Mouse (Mus musculus): ENCODE results near the gene Ctcfl. TPM values are rescaled to one million over a fixed set of nuclear protein-coding genes. Genes with fewer than 3 reads are reported as not detected.
"Not testable (repeated sequence)": the region's sequence is repeated elsewhere in the genome, so short reads cannot be mapped to it uniquely, and the experiment has no call there.

Gene Ctcfl
- polyA plus RNA-seq, 1 experiment, result 0.31 TPM

DNA sequence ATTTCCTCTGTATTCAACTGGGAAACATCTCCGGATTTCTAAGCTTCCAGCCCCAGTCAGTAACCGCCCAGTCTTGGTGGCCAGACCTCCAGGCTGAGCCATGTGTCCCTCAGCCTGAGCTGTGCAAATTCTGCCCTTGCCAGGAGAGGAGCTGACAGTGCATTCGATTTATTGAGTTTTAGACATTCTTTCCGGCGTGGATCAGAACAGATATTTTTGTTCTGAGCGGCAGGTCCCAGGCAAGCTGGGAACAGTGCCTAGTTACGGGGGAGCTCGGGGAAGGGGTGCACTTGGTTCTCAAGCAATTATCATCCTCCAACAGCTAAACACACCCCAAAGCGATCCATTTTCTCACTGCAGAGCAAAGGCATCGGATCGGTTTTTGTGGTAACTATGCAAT, 24.3 kb upstream of the Ctcfl start:
- DNase-seq (ENCODE audit: low read depth), result no peak

DNA sequence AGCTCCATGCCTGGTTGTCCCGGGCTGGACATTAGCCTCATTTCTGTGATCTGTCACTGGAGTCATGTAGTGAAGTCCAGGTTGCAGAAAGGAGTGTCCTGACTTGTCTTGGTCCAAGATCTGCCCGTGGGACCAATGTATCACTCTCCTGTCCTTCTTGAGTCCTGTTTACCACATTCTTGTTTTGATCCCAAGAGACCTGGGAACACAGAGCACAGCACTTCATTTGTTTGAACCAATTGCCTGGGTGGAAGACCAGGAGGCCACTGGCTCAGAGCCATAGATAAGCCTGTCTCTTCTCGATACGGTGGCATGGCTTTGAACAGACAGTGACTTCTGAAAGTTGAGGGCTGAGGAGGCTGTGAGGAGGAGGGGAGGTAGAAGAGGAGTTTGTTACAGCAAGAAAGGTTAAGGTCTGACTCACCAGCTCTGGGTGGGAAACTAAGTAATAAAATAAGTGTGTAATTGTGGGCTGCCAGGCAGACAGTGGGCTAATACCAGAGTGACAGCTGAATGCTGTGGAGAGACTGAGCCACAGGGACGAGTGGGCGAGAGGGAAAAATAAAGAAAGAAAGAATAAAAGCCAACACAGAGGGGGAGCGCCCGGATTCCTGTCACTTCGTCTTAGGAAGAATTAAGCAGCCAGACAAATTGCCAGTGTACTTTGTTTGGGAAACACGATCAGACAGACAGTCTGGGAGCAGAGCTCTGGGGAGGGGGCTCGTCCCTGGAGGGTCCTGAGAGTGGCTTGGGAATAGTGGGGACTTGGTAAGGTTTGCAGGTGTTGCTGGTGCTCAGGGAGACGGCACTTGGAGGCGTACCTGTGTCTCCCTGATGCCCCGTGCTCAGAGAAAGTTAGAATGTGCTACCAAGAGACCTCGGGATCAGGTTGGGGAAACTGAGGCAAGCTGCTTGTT, 19.3 kb upstream of the Ctcfl start:
- no peak for DNase-seq (ENCODE audit: low read depth)

DNA sequence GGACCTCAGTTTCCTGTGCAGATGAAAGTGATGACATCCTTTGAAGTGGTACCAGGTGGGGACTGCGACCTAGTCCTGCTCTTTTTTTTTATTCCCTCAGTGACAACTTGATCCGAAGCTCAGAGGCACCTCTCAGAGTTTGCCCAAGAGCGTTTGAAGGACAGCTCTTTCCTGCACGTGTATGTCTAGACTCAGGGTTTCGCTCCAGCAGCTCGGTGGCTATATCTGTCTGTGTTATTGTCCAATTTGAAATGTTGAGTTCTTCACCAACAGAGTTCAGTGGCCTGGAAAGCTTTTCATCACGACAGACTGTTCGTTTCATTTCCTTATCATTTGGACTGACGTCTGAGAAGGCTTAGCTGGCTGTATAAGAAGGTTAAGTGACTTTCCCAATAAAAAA, 15.4 kb upstream of the Ctcfl start:
- no peak for DNase-seq (ENCODE audit: low read depth)

DNA sequence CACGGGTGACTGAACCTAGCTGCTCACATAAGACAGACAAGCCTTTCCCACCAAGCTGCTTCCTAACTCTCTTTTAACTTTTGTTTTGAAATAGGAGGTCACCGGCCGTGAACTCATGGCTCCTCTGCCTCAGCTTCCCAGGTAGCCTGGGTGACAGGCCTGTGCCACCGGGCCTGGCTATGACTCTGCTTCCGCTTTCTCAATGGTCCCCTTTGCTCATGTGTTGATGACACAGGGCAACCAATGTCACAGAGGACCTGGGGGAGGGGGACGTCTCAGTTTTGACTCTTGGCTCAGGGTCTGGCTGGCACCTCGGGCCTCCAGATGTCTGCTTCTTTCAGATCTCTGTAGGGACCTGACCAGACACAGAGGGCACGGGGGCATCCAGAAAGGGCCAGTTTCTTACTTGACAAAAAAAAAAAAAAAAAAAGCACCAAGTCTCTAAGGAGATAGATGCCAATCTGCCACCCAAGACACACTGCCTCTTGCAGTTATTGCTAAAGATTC, 13.5 kb upstream of the Ctcfl start:
- no peak for DNase-seq (ENCODE audit: low read depth)

DNA sequence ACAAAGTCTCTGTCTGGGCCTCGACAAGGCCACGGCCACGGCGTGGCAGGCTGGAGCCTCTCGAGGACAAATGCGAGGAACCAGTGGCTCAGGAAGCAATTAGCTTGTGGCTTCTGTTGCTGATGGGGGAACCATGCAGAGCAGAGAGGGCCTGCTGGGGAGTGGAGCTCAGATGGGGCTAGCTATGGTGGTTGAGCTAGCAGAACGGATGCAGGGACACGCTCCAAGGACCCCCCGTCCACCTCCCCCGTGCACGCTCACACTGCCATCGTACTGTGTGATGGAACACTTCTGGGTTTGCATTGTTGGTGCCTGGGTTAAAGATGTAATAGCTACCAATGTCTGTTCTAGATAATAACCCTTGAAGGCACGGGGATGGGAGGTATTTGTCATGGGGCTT, 12.9 kb upstream of the Ctcfl start:
- DNase-seq (ENCODE audit: low read depth), result no peak

DNA sequence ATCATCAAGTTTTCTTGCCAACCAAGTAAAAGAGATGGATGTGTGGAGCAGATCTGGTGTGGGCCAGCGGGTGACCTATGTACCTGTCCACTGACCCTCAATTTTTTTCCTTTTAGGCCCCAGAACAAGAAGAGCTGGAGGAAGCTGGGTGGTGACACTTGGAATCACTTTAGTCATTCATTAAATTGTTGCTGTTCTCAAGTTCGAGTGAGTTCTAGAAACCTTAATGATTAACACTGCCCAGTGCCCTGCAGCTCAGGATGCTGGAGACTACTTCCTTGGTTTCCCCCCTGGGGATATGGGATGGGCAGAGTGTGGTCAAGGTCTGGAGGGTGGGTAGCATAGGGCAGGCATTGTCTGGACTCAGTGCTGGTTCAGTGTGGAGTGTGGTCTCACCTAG, 9.8 kb upstream of the Ctcfl start:
- no peak for DNase-seq (ENCODE audit: low read depth)

DNA sequence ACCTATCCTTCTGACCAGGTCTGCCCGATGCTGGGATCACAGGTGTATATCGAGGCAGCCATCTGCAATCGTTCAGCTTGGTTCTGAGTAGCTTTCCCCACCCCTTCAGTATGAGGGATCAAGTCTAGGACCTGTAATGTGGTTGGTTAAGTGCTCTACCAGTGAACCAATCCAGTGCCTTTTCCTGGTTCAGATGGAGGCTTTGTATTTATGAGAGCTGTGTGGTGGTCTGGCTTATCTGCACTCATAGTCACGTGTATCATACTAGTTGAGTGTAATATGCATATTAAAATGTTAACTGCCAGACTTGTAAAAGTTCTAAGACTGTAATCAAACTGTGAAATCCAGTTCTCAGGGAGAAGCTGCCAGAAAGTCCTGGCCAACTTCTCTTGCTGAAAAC, 7.1 kb upstream of the Ctcfl start:
- no peak for DNase-seq (ENCODE audit: low read depth)

DNA sequence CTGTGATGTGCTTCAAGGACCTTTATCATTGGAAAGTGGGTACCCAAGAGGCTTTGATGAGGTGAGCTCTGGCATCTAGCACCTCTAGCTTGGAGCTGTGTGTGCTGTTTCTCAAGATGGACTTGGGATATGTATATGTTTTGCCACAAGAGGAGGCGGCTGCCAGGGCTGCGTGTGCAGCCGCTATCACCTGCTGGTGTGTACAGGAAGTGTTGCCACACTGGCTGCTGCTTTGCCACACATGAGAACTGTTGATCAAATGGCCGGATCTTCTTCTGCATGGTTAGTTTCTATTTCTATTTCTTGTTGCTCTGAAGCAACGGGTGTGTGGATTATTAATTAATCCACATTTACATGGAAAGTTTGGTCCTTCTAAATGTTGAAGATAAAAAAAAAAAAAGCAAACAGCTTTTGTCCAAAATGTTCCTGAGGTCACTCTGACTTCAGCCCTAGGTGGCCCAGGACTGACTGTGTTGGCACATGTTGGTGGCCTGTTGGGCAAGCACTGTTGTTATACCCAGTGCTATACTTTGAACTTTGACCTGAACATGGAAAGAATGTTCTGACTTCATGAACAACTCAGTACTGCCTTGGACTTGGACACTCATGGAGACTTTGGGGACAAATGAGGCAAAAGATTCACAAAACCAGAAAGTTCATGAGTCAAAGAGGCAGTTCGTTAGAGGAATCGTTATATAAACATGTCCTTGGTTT, 4.9 kb upstream of the Ctcfl start:
- DNase-seq (ENCODE audit: low read depth), result no peak

DNA sequence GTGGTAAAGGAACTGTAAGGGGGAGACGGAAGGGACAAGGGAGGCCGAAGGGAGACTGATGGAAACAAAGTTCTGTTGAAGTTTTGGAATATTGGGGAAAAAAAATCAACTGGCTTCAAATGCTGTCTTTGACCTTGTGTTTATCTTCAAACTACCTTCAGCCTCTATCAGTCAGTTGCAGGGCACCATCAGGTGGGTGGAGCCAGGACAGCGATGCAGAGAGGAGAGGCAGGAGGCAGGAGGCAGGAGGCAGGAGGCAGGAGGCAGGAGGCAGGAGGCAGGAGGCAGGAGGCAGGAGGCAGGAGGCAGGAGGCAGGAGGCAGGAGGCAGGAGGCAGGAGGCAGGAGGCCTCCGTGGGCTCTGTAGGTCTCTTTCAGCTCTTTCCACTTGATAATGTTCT, 792 bp upstream of the Ctcfl start:
- not testable (repeated sequence) for DNase-seq (ENCODE audit: low read depth)

DNA sequence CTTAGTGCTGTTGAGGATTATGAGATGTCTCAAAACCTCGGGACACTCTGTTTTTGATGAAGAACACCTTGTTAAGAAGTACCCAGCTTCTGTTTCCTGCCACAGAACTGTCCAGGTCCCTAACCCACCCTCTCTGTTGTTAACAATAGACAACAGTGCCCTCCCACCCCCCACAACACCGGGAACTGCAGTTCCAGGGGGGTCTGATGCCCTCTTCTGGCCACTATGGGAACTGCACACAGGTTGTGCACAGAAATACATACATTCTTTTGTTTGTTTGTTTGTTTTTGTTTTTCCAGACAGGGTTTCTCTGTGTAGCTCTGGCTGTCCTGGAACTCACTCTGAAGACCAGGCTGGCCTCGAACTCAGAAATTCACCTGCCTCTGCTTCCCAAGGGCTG, 5.5 kb downstream of the Ctcfl start:
- DNase-seq (ENCODE audit: low read depth), result not testable (repeated sequence)

DNA sequence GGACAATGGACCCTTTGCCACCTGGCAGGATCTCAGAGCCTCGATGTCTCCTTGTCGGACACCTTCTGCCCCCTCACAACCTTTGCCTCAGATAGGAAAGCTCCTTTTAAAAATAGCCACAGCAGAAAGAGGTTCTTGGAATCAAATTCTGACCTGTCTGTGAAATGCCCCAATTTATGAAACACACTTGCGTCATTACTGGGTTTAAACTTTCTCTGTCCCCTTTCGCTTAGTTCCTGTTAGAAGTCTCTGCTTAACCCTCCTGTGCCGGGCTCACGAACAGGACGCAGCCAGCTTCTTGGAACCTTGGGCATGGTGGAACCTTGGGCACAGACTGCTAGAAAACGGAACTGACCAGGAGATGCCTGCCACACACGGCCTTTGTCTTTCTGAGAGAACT, 8.8 kb downstream of the Ctcfl start:
- DNase-seq (ENCODE audit: low read depth), result no peak

DNA sequence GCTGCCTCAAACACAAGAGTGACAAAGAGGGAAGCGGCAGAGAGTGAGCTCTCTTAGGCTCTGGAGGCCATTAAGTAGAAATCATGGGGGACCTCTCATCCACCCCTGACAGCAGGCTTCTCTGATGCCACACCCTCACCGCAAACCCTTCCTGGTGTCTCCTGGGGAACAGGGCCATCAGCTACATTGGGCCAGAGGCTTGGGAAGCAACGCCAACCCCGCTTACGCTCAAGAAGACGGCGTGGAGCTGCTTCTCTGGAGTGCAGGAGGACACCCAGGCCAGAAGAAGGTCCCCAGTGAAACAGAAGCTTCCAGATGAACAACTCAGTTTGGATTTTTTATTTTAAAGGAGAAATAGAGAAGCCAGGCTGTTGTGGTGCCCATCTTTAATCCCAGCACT, 9.8 kb downstream of the Ctcfl start:
- DNase-seq (ENCODE audit: low read depth), result no peak

DNA sequence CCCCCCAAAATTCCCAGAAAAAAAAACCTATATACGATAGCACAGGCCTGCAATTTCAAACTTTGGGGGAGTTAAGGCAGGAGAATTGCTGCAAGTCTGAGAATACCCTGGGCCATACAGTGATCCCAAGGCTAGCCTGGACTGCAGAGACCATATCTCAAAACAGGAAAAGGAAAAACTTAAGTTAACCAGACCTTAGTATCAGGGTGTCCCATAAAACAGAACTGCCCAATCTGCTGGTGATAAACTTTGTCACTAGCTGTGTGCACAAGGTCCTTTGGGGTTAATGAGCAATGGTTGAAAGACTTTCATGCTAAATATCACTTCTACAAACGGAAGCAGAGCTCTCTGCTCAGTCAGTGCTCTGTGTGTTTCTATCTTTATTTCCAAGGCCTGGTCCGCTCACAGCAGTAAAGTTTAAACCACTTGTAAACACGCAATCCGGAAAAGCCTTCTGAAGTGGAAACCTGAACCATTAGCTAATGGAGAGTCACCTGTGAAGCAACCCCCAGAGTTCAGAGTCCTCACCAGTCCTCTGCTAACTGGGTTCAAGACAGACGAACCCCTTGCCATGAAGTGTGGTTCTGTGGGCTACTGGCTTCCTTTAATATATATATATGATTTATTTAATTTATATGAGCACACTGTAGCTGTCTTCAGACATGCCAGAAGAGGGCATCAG, 10.7 kb downstream of the Ctcfl start:
- DNase-seq (ENCODE audit: low read depth), result no peak

DNA sequence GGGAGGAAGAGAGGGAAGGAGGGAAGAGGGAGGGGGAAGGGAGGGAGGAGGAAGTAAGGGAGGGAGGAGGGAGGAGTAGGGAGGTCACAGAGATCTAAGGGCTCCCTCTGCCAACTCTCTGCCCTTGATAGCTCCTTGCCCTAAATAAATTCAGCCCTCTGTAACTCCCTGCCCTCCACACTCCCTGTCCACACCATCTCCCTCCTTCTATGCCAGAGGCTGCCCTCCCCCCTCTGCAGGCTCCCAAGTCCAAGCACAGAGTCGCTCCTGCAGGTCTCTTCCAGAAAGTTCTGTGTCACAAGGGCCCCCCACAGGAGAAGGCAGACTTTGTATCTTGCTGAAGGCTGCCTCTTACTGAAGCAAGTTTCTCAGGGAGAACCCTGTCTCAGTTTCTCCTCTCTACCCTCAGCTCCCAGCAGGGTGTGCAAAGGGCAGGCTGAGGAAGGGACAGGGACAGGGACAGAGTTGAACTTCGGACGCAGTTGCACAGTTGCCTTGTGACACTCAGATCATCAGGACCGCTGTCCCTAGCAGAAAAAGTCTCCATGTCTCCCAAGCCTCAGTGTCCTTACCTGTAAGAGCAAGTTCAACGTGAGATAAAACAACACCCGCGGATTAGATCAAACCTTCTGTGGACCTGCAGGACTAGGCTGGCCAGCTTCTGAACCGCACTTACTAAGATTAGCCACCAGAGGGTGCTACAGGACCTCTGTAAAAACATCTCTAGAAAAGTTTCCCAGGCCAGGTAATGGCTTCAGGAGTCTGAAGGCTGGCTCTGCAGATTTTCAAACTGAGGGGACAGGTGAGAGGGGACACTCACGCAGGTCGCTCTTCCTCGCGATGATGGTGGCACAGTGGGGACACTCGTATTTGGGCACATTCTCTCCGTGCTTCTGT, 12.2 kb downstream of the Ctcfl start:
- no peak for DNase-seq (ENCODE audit: low read depth)

DNA sequence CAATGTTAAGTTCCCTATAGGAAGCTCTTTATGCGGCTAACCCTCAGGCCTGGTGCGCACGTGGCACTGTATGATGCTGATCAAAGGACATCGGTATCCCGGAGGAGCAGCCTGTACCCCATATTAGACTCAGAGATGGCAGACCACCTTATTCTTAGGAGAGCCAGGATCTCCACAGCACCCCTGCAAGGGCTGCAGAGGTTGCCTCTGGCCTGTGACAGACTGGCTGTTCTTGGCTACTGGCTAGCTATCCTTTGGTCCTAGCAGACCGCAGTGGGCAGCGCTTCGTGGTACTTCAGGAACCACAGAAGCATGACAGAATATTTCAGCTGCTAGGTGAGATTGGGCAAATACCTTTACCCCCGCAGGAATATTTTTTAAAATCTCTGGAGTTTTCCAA, 12.9 kb downstream of the Ctcfl start:
- no peak for DNase-seq (ENCODE audit: low read depth)

DNA sequence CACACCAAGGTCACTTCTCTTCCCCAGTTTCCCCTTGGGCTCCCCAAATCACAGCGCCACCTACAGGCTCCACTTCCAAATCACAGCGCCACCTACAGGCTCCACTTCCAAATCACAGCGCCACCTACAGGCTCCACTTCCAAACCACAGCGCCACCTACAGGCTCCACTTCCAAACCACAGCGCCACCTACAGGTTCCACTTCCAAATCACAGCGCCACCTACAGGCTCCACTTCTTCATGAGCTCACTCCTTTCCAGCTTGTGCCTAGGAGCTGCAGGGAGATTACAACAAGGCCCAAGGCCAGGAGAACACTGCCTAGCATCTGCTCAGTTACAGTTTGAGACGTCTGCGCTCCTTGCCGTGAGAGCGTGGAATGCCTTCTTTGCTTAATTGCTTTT, 22.0 kb downstream of the Ctcfl start:
- not testable (repeated sequence) for DNase-seq (ENCODE audit: low read depth)

DNA sequence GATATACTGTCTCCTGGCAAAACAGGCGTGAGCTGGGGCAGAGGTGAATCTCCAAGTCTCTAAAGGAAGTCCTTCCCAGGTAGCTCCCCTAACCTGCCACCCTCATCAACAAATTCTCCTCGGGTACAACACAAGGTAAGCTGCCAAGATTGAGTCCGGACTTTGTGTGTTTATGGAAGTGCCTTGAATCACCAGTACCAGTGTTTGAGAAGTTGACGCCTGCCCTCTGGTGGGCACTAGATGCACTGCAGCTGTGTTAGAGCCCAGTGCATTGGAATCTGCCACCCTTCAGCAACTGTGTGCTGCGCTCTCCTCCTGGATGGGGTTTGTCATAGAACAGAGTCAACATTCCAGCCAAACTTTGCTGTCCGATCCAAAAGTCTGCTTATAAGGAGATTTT, 29.9 kb downstream of the Ctcfl start:
- no peak for DNase-seq (ENCODE audit: low read depth)

DNA sequence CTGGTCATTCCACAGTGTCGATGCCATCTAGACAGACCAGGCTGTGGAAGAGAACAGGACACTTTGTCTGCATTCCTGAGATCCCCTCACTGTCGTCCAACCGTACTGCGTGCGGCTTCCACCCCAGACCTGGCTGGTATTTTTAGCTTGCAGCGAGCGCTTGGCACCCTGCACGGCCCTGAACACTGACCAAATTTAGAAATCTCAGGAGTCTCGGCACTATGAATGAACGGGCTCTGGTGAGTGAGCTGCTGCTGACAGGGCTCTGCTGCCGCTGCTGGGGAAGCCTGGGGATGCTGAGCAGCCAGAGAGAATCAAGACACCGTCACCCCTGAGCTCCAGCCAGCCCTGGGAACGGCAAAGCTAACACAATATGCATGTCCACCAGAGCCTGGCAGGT, 31.9 kb downstream of the Ctcfl start:
- DNase-seq (ENCODE audit: low read depth), result no peak

DNA sequence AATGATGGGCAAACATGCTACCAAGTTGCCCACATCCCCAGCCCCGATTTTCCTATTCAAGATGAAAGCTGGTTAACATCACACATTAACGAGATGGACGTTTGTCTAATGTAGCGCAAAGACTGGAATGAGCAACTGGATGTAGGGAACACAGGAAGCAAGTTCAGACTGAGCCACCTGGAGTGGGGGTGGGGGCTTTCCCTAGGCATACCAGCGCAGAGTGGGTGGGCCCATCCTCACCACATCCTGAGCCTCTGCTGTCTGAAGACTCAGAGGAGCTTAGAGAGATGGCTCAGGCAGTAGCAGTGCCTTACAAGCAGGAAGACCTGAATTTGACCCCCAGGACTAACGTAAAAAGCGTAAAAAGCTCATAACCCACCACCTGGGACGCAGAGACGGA, 33.6 kb downstream of the Ctcfl start:
- DNase-seq (ENCODE audit: low read depth), result no peak

DNA sequence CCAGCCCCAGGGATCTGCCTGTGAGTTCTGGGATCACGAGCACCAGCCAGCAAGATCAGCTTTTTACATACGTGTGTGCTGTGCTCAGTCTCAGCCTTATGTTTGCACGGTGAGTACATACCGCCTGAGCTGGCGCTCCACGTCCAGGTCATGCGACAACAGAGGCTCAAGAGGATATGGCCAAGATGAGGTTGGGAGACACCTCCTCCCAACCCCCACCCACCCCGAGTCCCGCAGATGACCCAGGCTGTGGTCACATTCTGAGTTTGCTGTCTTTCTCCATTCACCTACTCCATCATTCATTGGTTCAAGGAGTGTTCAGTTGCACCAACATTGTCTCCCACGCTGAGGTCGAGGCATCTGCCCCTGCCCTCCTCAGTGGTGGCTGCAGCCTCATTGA, 34.5 kb downstream of the Ctcfl start:
- no peak for DNase-seq (ENCODE audit: low read depth)

DNA sequence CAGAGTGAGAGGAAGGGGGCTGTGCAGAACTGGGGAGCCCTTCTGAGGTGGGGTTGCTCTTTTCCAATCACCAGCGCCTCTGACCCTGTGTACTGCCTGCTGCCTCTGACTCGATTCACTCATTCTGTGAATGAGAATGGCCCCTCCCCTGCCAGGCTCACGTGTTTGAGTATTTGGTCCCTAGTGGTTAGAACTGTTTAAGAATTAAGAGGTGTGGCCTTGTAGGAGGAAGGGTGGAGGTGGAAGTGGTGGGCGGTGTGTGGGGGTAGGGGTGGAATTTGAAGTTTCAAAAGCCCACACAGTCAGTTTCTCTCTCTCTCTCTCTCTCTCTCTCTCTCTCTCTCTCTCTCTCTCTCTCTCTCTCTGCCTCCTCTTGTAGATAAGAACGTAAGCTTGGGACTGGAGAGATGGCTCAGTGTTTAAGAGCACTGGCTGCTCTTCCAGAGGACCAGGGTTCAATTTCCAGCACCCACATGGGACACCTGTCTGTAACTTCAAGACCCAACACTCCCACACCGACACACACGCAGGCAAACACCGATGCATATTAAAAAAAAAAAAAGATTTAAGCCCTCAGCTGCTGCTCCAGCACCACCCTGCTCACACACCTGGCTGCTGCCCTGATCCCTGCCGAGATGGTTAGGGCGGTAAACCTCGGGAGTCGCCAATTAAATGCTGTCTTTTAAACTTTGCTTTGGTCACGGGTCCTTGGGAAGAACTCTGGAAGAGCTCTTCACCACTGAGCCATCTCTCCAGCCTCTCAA, 35.4 kb downstream of the Ctcfl start:
- DNase-seq (ENCODE audit: low read depth), result no peak

All from gonadal fat pad, adult 2 months (tissue).